Mouse (Mus musculus): ENCODE measurements around the gene Gm20479. TPM values are rescaled to one million over a fixed set of nuclear protein-coding genes. Genes with fewer than 3 reads are reported as not detected.
A peak's percentile ranks its signal among the peaks of the same experiment; 100 is the strongest.

Gene Gm20479
- polyA plus RNA-seq, 1 experiment, result 0.11 TPM

DNA sequence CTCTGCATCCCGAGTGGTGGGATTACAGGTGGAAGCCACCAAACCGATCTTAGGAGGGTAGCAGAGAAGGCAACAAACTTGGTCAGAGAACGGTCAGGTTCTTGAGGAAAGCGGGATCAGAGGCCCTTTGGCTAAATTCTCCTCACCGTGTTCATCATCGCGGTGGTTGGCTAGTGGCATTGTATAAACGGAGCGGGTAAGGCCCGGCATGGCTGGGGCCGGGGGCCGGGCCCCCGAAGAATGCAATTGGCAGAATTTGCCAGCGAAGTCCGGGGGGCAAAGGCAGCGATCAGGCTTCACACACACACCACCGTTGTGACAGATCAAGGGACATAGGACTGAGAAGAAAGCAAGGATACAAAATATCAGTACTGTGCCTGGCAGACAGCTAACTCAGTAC lies 27.2 kb downstream of the Gm20479 start:
- TF ChIP-seq REST (IDR thresholded peaks at IDR 0.05; ENCODE audit: insufficient read depth, insufficient read length) (no peak), USF1 (IDR thresholded peaks at IDR 0.05; ENCODE audit: low read depth) (no peak), SRF (IDR thresholded peaks at IDR 0.05; ENCODE audit: control insufficient read depth, insufficient read length, low read depth) (no peak), MYOD1 (IDR thresholded peaks at IDR 0.05; ENCODE audit: control insufficient read depth in 1 of 3, insufficient read length in 2 of 3, low read depth in 2 of 3) (no peak), TCF3 (IDR thresholded peaks at IDR 0.05; ENCODE audit: insufficient read length, low read depth) (no peak), MAX (IDR thresholded peaks at IDR 0.05; ENCODE audit: low read depth) (no peak), POLR2AphosphoS2 (IDR thresholded peaks at IDR 0.05; ENCODE audit: insufficient read length, low read depth) (no peak), TCF12 (IDR thresholded peaks at IDR 0.05; ENCODE audit: insufficient read depth, poor library complexity, severe bottlenecking) (no peak), POLR2A (IDR thresholded peaks at IDR 0.05; ENCODE audit: insufficient read length, low read depth) (no peak), E2F4 (IDR thresholded peaks at IDR 0.05; ENCODE audit: insufficient read depth) (no peak), MYOG (IDR thresholded peaks at IDR 0.05; ENCODE audit: control insufficient read depth in 1 of 3, insufficient read depth in 1 of 3, insufficient read length in 2 of 3, low read depth in 2 of 3) (no peak)
- H3K79me2 ChIP-seq (ENCODE audit: control insufficient read depth, insufficient read depth), result no peaks in the 10 kb centered on the region
- peak overlapping the region; percentile 80 for H3K4me2 ChIP-seq (ENCODE audit: low read depth)
- H3K4me3 ChIP-seq, result peak overlapping the region; percentile 35
- no peaks in the 10 kb centered on the region for H3K36me3 ChIP-seq (ENCODE audit: control insufficient read depth, insufficient read depth)
- no peak overlapping the region for H3ac ChIP-seq (ENCODE audit: control insufficient read depth, insufficient read length)
- H3K27me3 ChIP-seq (ENCODE audit: control insufficient read depth, insufficient read depth, insufficient read length), result no peaks in the 10 kb centered on the region

- no peak for TF ChIP-seq TCF12 (IDR thresholded peaks at IDR 0.05; ENCODE audit: insufficient read depth, poor library complexity, severe bottlenecking)
- no peak for TF ChIP-seq SRF (IDR thresholded peaks at IDR 0.05; ENCODE audit: control insufficient read depth, insufficient read length, low read depth)
- TF ChIP-seq MAX (IDR thresholded peaks at IDR 0.05; ENCODE audit: low read depth), result no peak
- TF ChIP-seq POLR2A (IDR thresholded peaks at IDR 0.05; ENCODE audit: insufficient read length, low read depth), result no peak
- TF ChIP-seq POLR2AphosphoS2 (IDR thresholded peaks at IDR 0.05; ENCODE audit: insufficient read length, low read depth), result no peak
- no peak for TF ChIP-seq TCF3 (IDR thresholded peaks at IDR 0.05; ENCODE audit: insufficient read length, low read depth)
- TF ChIP-seq CEBPB (IDR thresholded peaks at IDR 0.05; ENCODE audit: insufficient read depth, poor library complexity, severe bottlenecking), result no peak
- TF ChIP-seq MYOG (IDR thresholded peaks at IDR 0.05; ENCODE audit: control insufficient read depth in 1 of 3, insufficient read depth in 1 of 3, insufficient read length in 2 of 3, low read depth in 2 of 3), result no peak
- TF ChIP-seq MYOD1 (IDR thresholded peaks at IDR 0.05; ENCODE audit: control insufficient read depth in 1 of 3, insufficient read length in 2 of 3, low read depth in 2 of 3), result no peak
- no peak for TF ChIP-seq USF1 (IDR thresholded peaks at IDR 0.05; ENCODE audit: low read depth)
- TF ChIP-seq REST (IDR thresholded peaks at IDR 0.05; ENCODE audit: insufficient read depth, insufficient read length), result no peak
- no peak for TF ChIP-seq E2F4 (IDR thresholded peaks at IDR 0.05; ENCODE audit: insufficient read depth)
- H3K36me3 ChIP-seq (ENCODE audit: control insufficient read depth, insufficient read depth), result no peaks in the 10 kb centered on the region
- H3K4me2 ChIP-seq (ENCODE audit: low read depth), result peak overlapping the region; percentile 80
- H3K4me3 ChIP-seq, result peak overlapping the region; percentile 35
- H3K79me2 ChIP-seq (ENCODE audit: control insufficient read depth, insufficient read depth), result no peaks in the 10 kb centered on the region
- no peak overlapping the region for H3ac ChIP-seq (ENCODE audit: control insufficient read depth, insufficient read length)
- H3K27me3 ChIP-seq (ENCODE audit: control insufficient read depth, insufficient read depth, insufficient read length), result no peaks in the 10 kb centered on the region
These were observed 27.8 kb downstream of the Gm20479 start for GRCm38 (mm10) chr7:27329326-27329947.

DNA sequence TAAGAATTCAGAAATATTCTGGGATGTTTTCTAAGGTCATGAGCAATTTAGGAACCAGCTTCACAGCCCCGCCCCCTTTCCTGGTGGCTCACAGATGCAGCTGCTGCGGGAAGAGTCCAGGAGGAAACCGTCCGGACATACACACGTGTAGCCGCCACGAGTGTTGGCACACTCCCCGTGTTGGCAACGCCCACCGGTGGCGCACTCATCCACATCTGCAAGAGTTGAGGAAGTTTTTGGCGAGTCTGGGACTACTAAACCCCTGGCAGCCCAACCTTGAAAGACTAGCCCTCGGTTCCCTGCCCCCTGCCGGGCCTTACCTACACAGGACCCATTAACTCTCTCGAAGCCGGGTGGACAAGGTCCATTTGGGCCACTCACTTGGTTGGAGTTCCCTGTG lies 28.6 kb downstream of the Gm20479 start:
- no peak overlapping the region for H3K4me2 ChIP-seq (ENCODE audit: low read depth)
- H3K36me3 ChIP-seq (ENCODE audit: control insufficient read depth, insufficient read depth), result no peaks in the 10 kb centered on the region
- H3K4me3 ChIP-seq, result no peak overlapping the region
- no peaks in the 10 kb centered on the region for H3K79me2 ChIP-seq (ENCODE audit: control insufficient read depth, insufficient read depth)
- no peak for TF ChIP-seq CEBPB (IDR thresholded peaks at IDR 0.05; ENCODE audit: insufficient read depth, poor library complexity, severe bottlenecking)
- no peak for TF ChIP-seq USF1 (IDR thresholded peaks at IDR 0.05; ENCODE audit: low read depth)
- TF ChIP-seq MYOG (IDR thresholded peaks at IDR 0.05; ENCODE audit: control insufficient read depth in 1 of 3, insufficient read depth in 1 of 3, insufficient read length in 2 of 3, low read depth in 2 of 3), result peak in 1 of 3 experiments; percentile 13
- TF ChIP-seq MAX (IDR thresholded peaks at IDR 0.05; ENCODE audit: low read depth), result no peak
- no peak for TF ChIP-seq E2F4 (IDR thresholded peaks at IDR 0.05; ENCODE audit: insufficient read depth)
- TF ChIP-seq TCF3 (IDR thresholded peaks at IDR 0.05; ENCODE audit: insufficient read length, low read depth), result no peak
- no peak overlapping the region for H3ac ChIP-seq (ENCODE audit: control insufficient read depth, insufficient read length)
- H3K27me3 ChIP-seq (ENCODE audit: control insufficient read depth, insufficient read depth, insufficient read length), result no peaks in the 10 kb centered on the region

DNA sequence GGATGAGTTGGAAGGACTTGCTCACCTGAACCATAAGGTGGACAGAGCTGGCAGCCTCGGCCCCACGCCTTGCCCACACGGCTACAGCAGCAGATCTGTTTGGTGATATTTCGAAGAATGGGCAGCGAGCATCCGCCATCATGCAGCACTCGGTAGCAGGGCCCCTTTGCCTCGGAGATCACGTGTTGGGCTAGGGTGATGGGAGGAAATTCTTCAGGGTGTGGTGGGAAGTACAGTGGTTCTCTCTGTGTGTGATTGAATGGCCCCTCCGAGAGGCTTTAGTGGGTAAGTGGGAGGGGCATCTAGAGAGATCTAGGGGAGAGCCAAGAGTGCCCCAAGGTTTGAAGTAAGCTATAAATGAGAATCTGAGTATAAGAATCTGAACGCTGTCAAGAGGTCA lies 29.1 kb downstream of the Gm20479 start:
- no peak overlapping the region for H3K4me3 ChIP-seq
- no peaks in the 10 kb centered on the region for H3K36me3 ChIP-seq (ENCODE audit: control insufficient read depth, insufficient read depth)
- TF ChIP-seq MYOD1 (IDR thresholded peaks at IDR 0.05; ENCODE audit: control insufficient read depth in 1 of 3, insufficient read length in 2 of 3, low read depth in 2 of 3) (no peak), TCF3 (IDR thresholded peaks at IDR 0.05; ENCODE audit: insufficient read length, low read depth) (no peak), CEBPB (IDR thresholded peaks at IDR 0.05; ENCODE audit: insufficient read depth, poor library complexity, severe bottlenecking) (no peak), POLR2A (IDR thresholded peaks at IDR 0.05; ENCODE audit: insufficient read length, low read depth) (no peak), MYOG (IDR thresholded peaks at IDR 0.05; ENCODE audit: control insufficient read depth in 1 of 3, insufficient read depth in 1 of 3, insufficient read length in 2 of 3, low read depth in 2 of 3) (no peak), REST (IDR thresholded peaks at IDR 0.05; ENCODE audit: insufficient read depth, insufficient read length) (no peak), TCF12 (IDR thresholded peaks at IDR 0.05; ENCODE audit: insufficient read depth, poor library complexity, severe bottlenecking) (no peak), E2F4 (IDR thresholded peaks at IDR 0.05; ENCODE audit: insufficient read depth) (no peak)
- no peaks in the 10 kb centered on the region for H3K79me2 ChIP-seq (ENCODE audit: control insufficient read depth, insufficient read depth)
- H3K4me2 ChIP-seq (ENCODE audit: low read depth), result no peak overlapping the region
- H3ac ChIP-seq (ENCODE audit: control insufficient read depth, insufficient read length), result no peak overlapping the region
- no peaks in the 10 kb centered on the region for H3K27me3 ChIP-seq (ENCODE audit: control insufficient read depth, insufficient read depth, insufficient read length)

- H3K4me2 ChIP-seq (ENCODE audit: low read depth), result no peak overlapping the region
- H3K79me2 ChIP-seq (ENCODE audit: control insufficient read depth, insufficient read depth), result no peaks in the 10 kb centered on the region
- H3K27me3 ChIP-seq (ENCODE audit: control insufficient read depth, insufficient read depth, insufficient read length), result no peaks in the 10 kb centered on the region
- no peaks in the 10 kb centered on the region for H3K36me3 ChIP-seq (ENCODE audit: control insufficient read depth, insufficient read depth)
- TF ChIP-seq TCF3 (IDR thresholded peaks at IDR 0.05; ENCODE audit: insufficient read length, low read depth) (no peak), CEBPB (IDR thresholded peaks at IDR 0.05; ENCODE audit: insufficient read depth, poor library complexity, severe bottlenecking) (no peak), MAX (IDR thresholded peaks at IDR 0.05; ENCODE audit: low read depth) (no peak), USF1 (IDR thresholded peaks at IDR 0.05; ENCODE audit: low read depth) (no peak), MYOG (IDR thresholded peaks at IDR 0.05; ENCODE audit: control insufficient read depth in 1 of 3, insufficient read depth in 1 of 3, insufficient read length in 2 of 3, low read depth in 2 of 3) (no peak), E2F4 (IDR thresholded peaks at IDR 0.05; ENCODE audit: insufficient read depth) (no peak), MYOD1 (IDR thresholded peaks at IDR 0.05; ENCODE audit: control insufficient read depth in 1 of 3, insufficient read length in 2 of 3, low read depth in 2 of 3) (no peak), REST (IDR thresholded peaks at IDR 0.05; ENCODE audit: insufficient read depth, insufficient read length) (no peak), POLR2A (IDR thresholded peaks at IDR 0.05; ENCODE audit: insufficient read length, low read depth) (no peak), POLR2AphosphoS2 (IDR thresholded peaks at IDR 0.05; ENCODE audit: insufficient read length, low read depth) (no peak)
- H3ac ChIP-seq (ENCODE audit: control insufficient read depth, insufficient read length), result no peak overlapping the region
- H3K4me3 ChIP-seq, result no peak overlapping the region
These were observed 29.7 kb downstream of the Gm20479 start for GRCm38 (mm10) chr7:27327500-27327899.

All from myocyte (in vitro differentiated cells).